Mouse (Mus musculus) G1E (cell line): Measurements from ENCODE around the gene Arrdc5. TPM values are rescaled to one million over a fixed set of nuclear protein-coding genes. Genes with fewer than 3 reads are reported as not detected.
A peak's percentile ranks its signal among the peaks of the same experiment; 100 is the strongest.

ENCODE experiments used
- ATAC-seq: 2 replicates; pipeline ENCODE4 v1.8.0; 2016; ENCODE audit warnings: mild to moderate bottlenecking; ENCODE audit not compliant: insufficient number of reproducible peaks, poor library complexity, low FRiP score, severe bottlenecking; ENCODE audit errors: extremely low read depth
- DNase-seq: peaks from one replicate; pipeline ENCODE4 v3.0.0; 2012; ENCODE audit warnings: low spot score
- H3K27me3 ChIP-seq: 2 replicates; pipeline ENCODE4 v1.6.1; 2012; ENCODE audit warnings: mild to moderate bottlenecking, low read length, inconsistent platforms; ENCODE audit not compliant: insufficient read depth
- H3K36me3 ChIP-seq: replicated peaks from 2 replicates; pipeline ENCODE3; 2012; ENCODE audit warnings: mild to moderate bottlenecking, inconsistent platforms
- H3K4me1 ChIP-seq: 2 replicates; pipeline ENCODE4 v1.6.1; 2012; ENCODE audit warnings: low read depth, low read length, inconsistent platforms, mixed read lengths; ENCODE audit not compliant: insufficient read depth
- H3K4me3 ChIP-seq: 2 replicates; pipeline ENCODE4 v1.5.1; 2012; ENCODE audit warnings: low read depth, mild to moderate bottlenecking, inconsistent platforms, low read length, moderate library complexity, mixed read lengths
- H3K9me3 ChIP-seq: replicated peaks from 2 replicates; pipeline ENCODE4 v1.6.1; 2012; ENCODE audit warnings: inconsistent platforms
- CTCF ChIP-seq: IDR thresholded peaks from 2 replicates; pipeline ENCODE4 v1.5.1; 2012; ENCODE audit warnings: low read depth, low read length, inconsistent platforms, mixed read lengths
- GATA1 ChIP-seq: IDR thresholded peaks from 2 replicates; pipeline ENCODE4 v1.6.1; 2012; ENCODE audit warnings: borderline replicate concordance, low read length, inconsistent platforms, mixed read lengths
- GATA2 ChIP-seq: IDR thresholded peaks from 2 replicates; pipeline ENCODE4 v1.6.1; 2012; ENCODE audit warnings: low read depth, low read length, inconsistent platforms, borderline replicate concordance
- POLR2AphosphoS5 ChIP-seq: IDR thresholded peaks from 2 replicates; pipeline ENCODE4 v1.6.1; 2012; ENCODE audit warnings: low read depth, low read length, inconsistent platforms; ENCODE audit not compliant: insufficient replicate concordance
- TAL1 ChIP-seq: conservative IDR thresholded peaks from 2 replicates; pipeline ENCODE4 v1.6.1; 2012; ENCODE audit warnings: low read depth, low read length, inconsistent platforms, mixed read lengths
- polyA plus RNA-seq: library from polyadenylated mRNA; stranded (reverse); fragments of >175 nt; gene quantifications from 2 replicates; pipeline ENCODE4 v1.2.3, GENCODE M21; 2012
- total RNA-seq, 2 experiments: library from RNA; stranded (forward) in 1 of 2; stranded (reverse) in 1 of 2; fragments of 200-1000 nt in 1 of 2; fragments of >200 nt in 1 of 2; fragmentation: Nextera tagmentation in 1 of 2; gene quantifications; 2 replicates each; pipeline ENCODE4 v1.2.3; 2014 to 2017

Arrdc5 gene
- total and polyA plus RNA-seq, 3 experiments, result not detected

- Histone ChIP-seq H3K9me3 (no peaks in the 10 kb centered on the region), H3K36me3 (peaks cover 64% of the 10 kb centered on the region), H3K4me3 (peak overlapping the region; percentile 84; the same call in 1 of the 2 replicates), H3K4me1 (peaks cover 80% of the 10 kb centered on the region), H3K27me3 (no peaks in the 10 kb centered on the region)
- ATAC-seq, result no peak
- no peak for DNase-seq
- no peak for TF ChIP-seq CTCF
- TF ChIP-seq GATA2, result no peak
- TF ChIP-seq GATA1, result no peak
- TF ChIP-seq TAL1, result no peak
- no peak for TF ChIP-seq POLR2AphosphoS5
Measured at GRCm38 (mm10) chr17:56305826-56306225, 5.7 kb upstream of the Arrdc5 start.

DNA sequence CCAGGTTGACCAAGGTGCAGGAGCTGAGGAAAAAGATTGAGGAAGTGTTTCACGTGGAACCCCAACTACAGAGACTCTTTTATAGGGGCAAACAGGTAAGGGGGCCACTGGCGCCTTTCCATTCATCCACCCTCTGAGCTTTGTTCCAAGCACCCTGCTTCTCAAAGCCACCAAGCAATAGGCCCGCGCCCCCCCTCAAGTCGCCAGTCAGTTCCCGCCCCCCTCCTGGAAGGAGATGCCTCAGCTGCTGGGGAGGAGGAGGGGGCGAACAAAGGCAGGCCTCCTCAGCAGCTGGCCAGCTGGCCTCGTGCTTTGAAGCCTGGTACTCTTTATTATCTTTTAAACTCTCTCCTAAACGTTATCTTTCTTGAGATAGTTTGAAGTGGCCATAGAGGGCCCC is 5.1 kb upstream of the Arrdc5 start:
- ATAC-seq, result no peak
- no peak for DNase-seq
- H3K4me1 ChIP-seq, result peaks cover 75% of the 10 kb centered on the region

DNA sequence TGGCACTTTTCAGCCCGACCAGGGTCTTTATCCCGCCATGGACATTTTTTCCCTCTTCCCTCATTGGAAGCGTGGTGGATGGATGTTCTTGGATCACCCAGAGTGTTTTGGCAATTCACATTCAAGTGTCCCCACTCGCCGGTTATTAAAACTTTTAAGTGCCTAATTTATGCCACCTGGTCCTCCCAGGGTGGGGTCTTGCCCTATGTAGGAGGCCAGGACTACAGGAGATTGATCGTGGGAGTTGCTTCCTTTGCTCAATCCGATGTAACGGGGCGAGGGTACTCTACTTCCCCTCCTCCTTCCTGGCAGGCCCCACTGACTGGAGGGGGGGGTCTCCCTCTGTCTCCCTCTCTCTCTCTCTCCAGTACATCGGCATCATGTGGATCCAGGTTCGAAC is 4.6 kb upstream of the Arrdc5 start:
- TF ChIP-seq CTCF, result no peak
- no peak for TF ChIP-seq TAL1
- no peak for TF ChIP-seq POLR2AphosphoS5
- TF ChIP-seq GATA1, result no peak
- TF ChIP-seq GATA2, result no peak
- peak overlapping the region; percentile 84 for H3K4me3 ChIP-seq
- H3K36me3 ChIP-seq, result peaks cover 53% of the 10 kb centered on the region
- peaks cover 74% of the 10 kb centered on the region for H3K4me1 ChIP-seq
- no peak for DNase-seq
- peaks cover 6% of the 10 kb centered on the region for H3K27me3 ChIP-seq
- no peak for ATAC-seq
- no peaks in the 10 kb centered on the region for H3K9me3 ChIP-seq

More for the DNA sequence above, 5.1 kb upstream of the Arrdc5 start:
- TF ChIP-seq GATA2 (no peak), POLR2AphosphoS5 (no peak), TAL1 (no peak), GATA1 (no peak), CTCF (no peak)
- H3K9me3 ChIP-seq, result no peaks in the 10 kb centered on the region
- H3K4me3 ChIP-seq, result peak overlapping the region; percentile 84
- peaks cover 3% of the 10 kb centered on the region for H3K27me3 ChIP-seq
- H3K36me3 ChIP-seq, result peaks cover 57% of the 10 kb centered on the region

- DNase-seq (peak; percentile 96), ATAC-seq (peak; percentile 80)
- peaks cover 68% of the 10 kb centered on the region for H3K4me1 ChIP-seq
- no peak for TF ChIP-seq CTCF
- TF ChIP-seq GATA2, result no peak
- no peak for TF ChIP-seq TAL1
- H3K4me3 ChIP-seq, result peak overlapping the region; percentile 84
- H3K36me3 ChIP-seq, result peaks cover 46% of the 10 kb centered on the region
- H3K9me3 ChIP-seq, result no peaks in the 10 kb centered on the region
- H3K27me3 ChIP-seq, result peaks cover 12% of the 10 kb centered on the region
Measured at GRCm38 (mm10) chr17:56303847-56304586, 3.9 kb upstream of the Arrdc5 start.

DNA sequence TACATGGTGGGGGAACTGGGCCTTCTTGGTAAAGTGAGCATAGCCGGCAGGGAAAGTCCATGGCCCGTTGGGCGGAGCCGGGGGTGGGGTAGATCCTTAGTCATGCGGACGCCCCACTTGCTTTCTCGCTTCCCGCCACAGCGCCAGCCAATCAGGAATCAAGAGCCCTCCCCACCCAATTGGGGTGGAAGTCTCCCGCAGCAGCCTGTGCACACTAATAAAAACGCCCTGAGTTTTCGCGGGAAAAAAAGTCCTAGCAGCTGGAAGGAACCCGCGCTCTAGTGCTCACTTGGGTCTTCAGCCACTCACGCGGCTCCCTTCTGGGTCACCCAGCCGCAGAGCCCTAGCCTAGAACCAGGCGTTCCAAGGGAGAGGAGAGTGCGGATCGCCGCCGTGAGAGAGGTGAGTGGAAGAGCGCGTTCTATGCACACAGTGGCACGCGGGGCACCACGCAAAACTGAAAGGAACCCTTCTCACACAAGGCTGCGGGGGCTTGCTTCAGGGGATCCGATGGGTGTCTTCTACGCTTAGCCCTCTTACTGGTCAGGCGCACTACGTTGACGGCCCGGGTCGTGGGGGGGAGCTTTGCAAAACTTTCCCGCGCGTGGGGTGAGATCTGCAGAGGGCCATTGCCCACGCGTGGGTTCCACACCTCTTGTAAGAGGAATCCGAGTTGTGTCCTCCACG is 3.2 kb upstream of the Arrdc5 start, which contains the start of gene Uhrf1:
TSS of gene Uhrf1 (plus strand) at position 162 of the 687 bp plus-strand sequence.
- H3K27me3 ChIP-seq, result peaks cover 16% of the 10 kb centered on the region
- H3K4me1 ChIP-seq, result peaks cover 63% of the 10 kb centered on the region
- H3K9me3 ChIP-seq, result no peaks in the 10 kb centered on the region
- peak within 1 kb of the TSS; percentile 84 for H3K4me3 ChIP-seq
- ATAC-seq (peak; percentile 89), DNase-seq (peak; percentile 99)
- peaks cover 39% of the 10 kb centered on the region for H3K36me3 ChIP-seq
- TF ChIP-seq TAL1 (no peak), POLR2AphosphoS5 (0 out of 2 replicates have a peak, but pooled peaks have one; percentile 47)

DNA sequence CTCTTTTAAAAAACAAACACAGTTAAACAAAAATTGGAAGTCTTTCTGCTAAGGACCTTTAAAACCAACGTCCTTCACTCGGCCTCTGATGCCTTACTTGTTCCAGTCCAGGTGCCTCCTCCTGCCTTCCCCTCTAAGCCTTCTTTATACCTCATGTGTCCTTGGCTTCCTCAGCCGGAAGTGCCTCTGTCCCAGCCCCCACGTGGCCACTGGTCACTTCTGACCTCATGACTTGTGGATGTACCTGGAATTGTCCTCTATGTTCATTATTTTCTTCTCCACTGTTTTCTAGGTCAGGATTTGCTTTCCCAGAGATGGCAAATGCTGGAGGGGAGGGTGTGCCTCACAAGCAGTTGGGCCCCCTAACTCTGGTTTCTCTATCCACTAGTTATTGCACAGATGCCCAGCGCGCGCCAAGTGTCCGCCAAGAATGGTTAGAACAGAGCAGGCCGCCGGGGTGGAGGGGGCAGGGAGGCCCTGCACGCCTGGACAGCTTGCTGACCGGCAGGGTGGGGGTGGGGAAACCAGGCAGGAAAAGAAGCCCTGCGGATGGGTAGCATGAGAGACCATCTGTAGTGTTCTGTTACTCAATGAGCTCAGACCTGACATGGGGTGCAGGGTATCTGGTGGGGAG is 2.4 kb upstream of the Arrdc5 start:
- H3K4me1 ChIP-seq, result peaks cover 55% of the 10 kb centered on the region
- peaks cover 30% of the 10 kb centered on the region for H3K36me3 ChIP-seq
- H3K9me3 ChIP-seq, result no peaks in the 10 kb centered on the region
- DNase-seq, result no peak
- peak overlapping the region; percentile 84; the same call in 1 of the 2 replicates for H3K4me3 ChIP-seq
- no peak for ATAC-seq
- H3K27me3 ChIP-seq, result peaks cover 20% of the 10 kb centered on the region
- TF ChIP-seq TAL1 (no peak), GATA2 (no peak)
